Mouse (Mus musculus): Measurements from ENCODE around the gene Fam131a.

- no peak for TF ChIP-seq CTCF (IDR thresholded peaks at IDR 0.05; ENCODE audit: borderline replicate concordance, insufficient read depth, low read depth, low read length)
- TF ChIP-seq POLR2A (IDR thresholded peaks at IDR 0.05; ENCODE audit: borderline replicate concordance, insufficient read depth, low read length), result no peak
Observed at GRCm38 (mm10) chr16:20735651-20736050, 42.6 kb downstream of the Fam131a start.

All from cerebellum, adult 2 months (tissue).